Mouse (Mus musculus) kidney, postnatal 25 days (tissue): ENCODE data around the gene Tnfsf12.

Experiments used
- DNase-seq, 2 experiments: peaks; one replicate each; pipeline ENCODE4 v3.0.0; 2021; ENCODE audit warnings: mixed read lengths in 2 of 2

Tnfsf12 gene

DNA sequence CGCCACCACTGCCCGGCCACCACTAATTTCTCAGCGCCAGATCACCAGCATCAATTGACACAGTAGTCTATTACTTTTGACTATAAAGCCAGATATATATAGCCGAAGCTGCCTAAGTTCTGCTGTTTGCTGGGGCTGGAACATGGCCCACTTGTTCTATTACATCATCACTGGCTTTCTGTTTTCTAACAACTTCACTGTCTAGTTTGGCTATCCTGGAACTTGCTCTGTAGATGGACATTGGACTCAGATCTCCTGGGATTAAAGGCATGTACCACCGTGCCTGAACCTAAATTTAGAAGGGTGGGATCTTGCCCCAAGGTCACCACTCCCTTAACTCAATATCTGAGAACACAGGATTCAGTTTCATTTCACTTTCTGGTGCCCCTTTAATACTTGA is 49.8 kb downstream of the Tnfsf12 start:
- DNase-seq: no peak
